Mouse (Mus musculus): ENCODE results near the gene Pibf1. TPM values are rescaled to one million over a fixed set of nuclear protein-coding genes. Genes with fewer than 3 reads are reported as not detected.

Gene Pibf1
- total RNA-seq, 1 experiment from 2014 or later = 13.8 TPM

- no peak for DNase-seq
Measured at GRCm38 (mm10) chr14:99266749-99267148, 167.5 kb downstream of the Pibf1 start.

GRCm38 (mm10) chr14:99274056-99274455 lies 174.8 kb downstream of the Pibf1 start:
- no peak for DNase-seq

- no peak for DNase-seq
Measured at GRCm38 (mm10) chr14:99275827-99276226, 176.6 kb downstream of the Pibf1 start.

- no peak for DNase-seq
Measured at GRCm38 (mm10) chr14:99278312-99278711, 179.1 kb downstream of the Pibf1 start.

- no peak for DNase-seq
Measured at GRCm38 (mm10) chr14:99278763-99279486, 179.7 kb downstream of the Pibf1 start.

GRCm38 (mm10) chr14:99280399-99280798 lies 181.2 kb downstream of the Pibf1 start:
- DNase-seq = no peak

- DNase-seq = no peak
Measured at GRCm38 (mm10) chr14:99280825-99281433, 181.7 kb downstream of the Pibf1 start.

- DNase-seq = no peak
Measured at GRCm38 (mm10) chr14:99285486-99285885, 186.3 kb downstream of the Pibf1 start.

- DNase-seq = no peak
Measured at GRCm38 (mm10) chr14:99292176-99292575, 193.0 kb downstream of the Pibf1 start.

GRCm38 (mm10) chr14:99294424-99294823 lies 195.2 kb downstream of the Pibf1 start:
- no peak for DNase-seq

GRCm38 (mm10) chr14:99295606-99296341 lies 196.6 kb downstream of the Pibf1 start:
- DNase-seq = peak; percentile 5

GRCm38 (mm10) chr14:99298385-99299021 lies 199.3 kb downstream of the Pibf1 start, which contains the start of gene Klf5:
TSS of gene Klf5 (plus strand) at chr14:99298691.
- peak; percentile 96 for DNase-seq

- peak; percentile 70 for DNase-seq
Measured at GRCm38 (mm10) chr14:99299022-99299481, 199.8 kb downstream of the Pibf1 start.

- DNase-seq = no peak
Measured at GRCm38 (mm10) chr14:99299701-99300191, 200.5 kb downstream of the Pibf1 start.

GRCm38 (mm10) chr14:99301472-99301871 lies 202.2 kb downstream of the Pibf1 start:
- DNase-seq = no peak

Other genes starting within 250 kb of the Pibf1 start
- 4.4 TPM in 1 of 2 replicates, not detected in the other for gene Rpl36a-ps1, start 105.1 kb upstream of the Pibf1 start, total RNA-seq (2021)
- 31.1 and 35.6 TPM in 2 replicates for gene Mzt1, start 53.3 kb upstream of the Pibf1 start, total RNA-seq (2021)
- gene Bora, start 53.2 kb upstream of the Pibf1 start, total RNA-seq (2021) = 4.5 and 6.6 TPM in 2 replicates
- 21.2 and 24.9 TPM in 2 replicates for gene Dis3, start 346 bp downstream of the Pibf1 start, total RNA-seq (2021)
- gene Klf5, start 199.3 kb downstream of the Pibf1 start, total RNA-seq (2021) = 5.7 and 6.9 TPM in 2 replicates

Data from adrenal gland, postnatal 25 days (tissue).